Mouse (Mus musculus): Measurements from ENCODE around the gene Ccdc141. TPM values are rescaled to one million over a fixed set of nuclear protein-coding genes. Genes with fewer than 3 reads are reported as not detected.

Ccdc141 gene
- polyA plus RNA-seq, 1 experiment from 2014 or later, result 14.9 TPM

- Histone ChIP-seq H3K27ac (no peak overlapping the region), H3K36me3 (no peaks in the 10 kb centered on the region), H3K4me2 (replicated peaks) (no peak overlapping the region), H3K4me3 (no peak overlapping the region), H3K4me1 (no peaks in the 10 kb centered on the region), H3K9ac (no peak overlapping the region), H3K9me3 (no peaks in the 10 kb centered on the region), H3K27me3 (no peaks in the 10 kb centered on the region)
- 81% methylated on average over 3 of the region's 3 CpGs for WGBS
- ATAC-seq (ENCODE audit: insufficient number of reproducible peaks, insufficient read depth, low FRiP score, low TSS enrichment), result no peak
Measured at GRCm38 (mm10) chr2:77162135-77162534, 8.3 kb downstream of the Ccdc141 start.

GRCm38 (mm10) chr2:77157546-77157945 lies 12.9 kb downstream of the Ccdc141 start:
- H3K4me2 ChIP-seq (replicated peaks), result no peak overlapping the region
- no peaks in the 10 kb centered on the region for H3K4me1 ChIP-seq
- 87% methylated on average over 4 of the region's 4 CpGs for WGBS
- H3K27me3 ChIP-seq, result no peaks in the 10 kb centered on the region
- H3K27ac ChIP-seq, result no peak overlapping the region
- no peak overlapping the region for H3K4me3 ChIP-seq
- no peaks in the 10 kb centered on the region for H3K36me3 ChIP-seq
- H3K9ac ChIP-seq, result no peak overlapping the region
- H3K9me3 ChIP-seq, result no peaks in the 10 kb centered on the region
- ATAC-seq (ENCODE audit: insufficient number of reproducible peaks, insufficient read depth, low FRiP score, low TSS enrichment), result no peak

DNA sequence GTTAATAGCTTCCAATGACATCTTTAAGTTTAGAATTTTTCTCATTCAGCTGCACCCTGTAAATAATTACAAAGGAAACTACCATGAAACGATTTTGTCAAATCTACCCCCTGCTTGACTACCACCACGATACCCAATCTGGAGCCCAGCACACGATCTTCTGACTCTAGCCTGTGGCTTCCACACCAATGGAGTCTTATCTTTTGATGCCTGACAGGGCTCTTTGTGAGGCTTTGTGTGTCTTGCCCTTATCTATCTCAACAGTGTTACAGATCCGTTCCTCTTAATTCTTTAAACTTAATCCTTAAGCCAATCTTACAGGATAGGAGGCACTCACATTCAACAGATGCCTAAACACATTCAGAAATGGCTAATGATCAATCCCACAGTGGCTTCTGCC lies 16.4 kb downstream of the Ccdc141 start:
- no peak for ATAC-seq (ENCODE audit: insufficient number of reproducible peaks, insufficient read depth, low FRiP score, low TSS enrichment)
- no peak overlapping the region for H3K9ac ChIP-seq

GRCm38 (mm10) chr2:77151255-77151654 lies 19.2 kb downstream of the Ccdc141 start:
- H3K9ac ChIP-seq, result no peak overlapping the region
- no peak for ATAC-seq (ENCODE audit: insufficient number of reproducible peaks, insufficient read depth, low FRiP score, low TSS enrichment)
- H3K27me3 ChIP-seq, result no peaks in the 10 kb centered on the region
- H3K4me1 ChIP-seq, result 0 out of 2 replicates have a peak, but pooled peaks cover under 1% of the 10 kb centered on the region
- H3K4me3 ChIP-seq, result no peak overlapping the region
- H3K4me2 ChIP-seq (replicated peaks), result no peak overlapping the region
- no peaks in the 10 kb centered on the region for H3K36me3 ChIP-seq
- no peak overlapping the region for H3K27ac ChIP-seq
- H3K9me3 ChIP-seq, result no peaks in the 10 kb centered on the region
- 87% methylated on average over 8 of the region's 8 CpGs for WGBS

More for the DNA sequence above, 16.4 kb downstream of the Ccdc141 start:
- Histone ChIP-seq H3K9me3 (no peaks in the 10 kb centered on the region), H3K27ac (no peak overlapping the region), H3K4me2 (replicated peaks) (no peak overlapping the region), H3K27me3 (no peaks in the 10 kb centered on the region), H3K36me3 (no peaks in the 10 kb centered on the region), H3K4me1 (no peaks in the 10 kb centered on the region), H3K4me3 (no peak overlapping the region)
- 78% methylated on average over 4 of the region's 4 CpGs for WGBS

GRCm38 (mm10) chr2:77149576-77149975 lies 20.9 kb downstream of the Ccdc141 start:
- 64% methylated on average over 2 of the region's 2 CpGs for WGBS
- no peak for ATAC-seq (ENCODE audit: insufficient number of reproducible peaks, insufficient read depth, low FRiP score, low TSS enrichment)

DNA sequence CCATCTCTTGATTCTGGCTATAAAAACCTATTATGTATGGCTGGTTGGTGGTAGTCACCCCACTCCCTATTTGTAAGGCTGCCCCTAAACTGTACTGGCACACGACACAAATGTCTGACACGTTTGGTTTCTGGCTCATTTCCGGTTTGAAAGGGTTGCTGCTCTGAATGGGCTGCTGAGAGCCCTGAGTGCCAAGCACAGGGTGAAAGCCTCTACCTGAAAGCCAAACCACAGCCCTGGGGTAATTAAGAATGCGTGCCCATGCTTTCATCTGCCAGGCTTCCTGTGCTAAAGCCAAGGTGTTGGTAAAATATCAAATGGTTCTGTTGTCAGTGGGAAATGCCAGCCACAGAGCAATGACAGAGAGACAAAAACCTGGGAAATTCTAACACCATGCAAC lies 22.2 kb downstream of the Ccdc141 start:
- no peak overlapping the region for H3K4me2 ChIP-seq (replicated peaks)
- WGBS, result 58% methylated on average over 4 of the region's 4 CpGs

More at GRCm38 (mm10) chr2:77149576-77149975, 20.9 kb downstream of the Ccdc141 start:
- no peaks in the 10 kb centered on the region for H3K36me3 ChIP-seq
- H3K4me3 ChIP-seq, result no peak overlapping the region
- H3K27me3 ChIP-seq, result no peaks in the 10 kb centered on the region
- H3K4me2 ChIP-seq (replicated peaks), result no peak overlapping the region
- H3K9ac ChIP-seq, result no peak overlapping the region
- H3K27ac ChIP-seq, result no peak overlapping the region
- H3K4me1 ChIP-seq, result 0 out of 2 replicates have a peak, but pooled peaks cover 3% of the 10 kb centered on the region
- H3K9me3 ChIP-seq, result no peaks in the 10 kb centered on the region

GRCm38 (mm10) chr2:77146968-77147367 lies 23.5 kb downstream of the Ccdc141 start:
- no peaks in the 10 kb centered on the region for H3K36me3 ChIP-seq
- H3K27me3 ChIP-seq, result no peaks in the 10 kb centered on the region
- no peak overlapping the region for H3K27ac ChIP-seq
- H3K4me1 ChIP-seq, result 0 out of 2 replicates have a peak, but pooled peaks cover 3% of the 10 kb centered on the region
- WGBS, result 69% methylated on average over 2 of the region's 2 CpGs
- no peak overlapping the region for H3K9ac ChIP-seq
- H3K4me2 ChIP-seq (replicated peaks), result no peak overlapping the region
- ATAC-seq (ENCODE audit: insufficient number of reproducible peaks, insufficient read depth, low FRiP score, low TSS enrichment), result no peak
- no peaks in the 10 kb centered on the region for H3K9me3 ChIP-seq
- H3K4me3 ChIP-seq, result no peak overlapping the region

More for the DNA sequence above, 22.2 kb downstream of the Ccdc141 start:
- H3K9me3 ChIP-seq, result no peaks in the 10 kb centered on the region
- H3K9ac ChIP-seq, result no peak overlapping the region
- no peak for ATAC-seq (ENCODE audit: insufficient number of reproducible peaks, insufficient read depth, low FRiP score, low TSS enrichment)
- H3K4me3 ChIP-seq, result no peak overlapping the region
- no peaks in the 10 kb centered on the region for H3K27me3 ChIP-seq
- H3K4me1 ChIP-seq, result 0 out of 2 replicates have a peak, but pooled peaks cover 3% of the 10 kb centered on the region
- H3K36me3 ChIP-seq, result no peaks in the 10 kb centered on the region
- H3K27ac ChIP-seq, result no peak overlapping the region

DNA sequence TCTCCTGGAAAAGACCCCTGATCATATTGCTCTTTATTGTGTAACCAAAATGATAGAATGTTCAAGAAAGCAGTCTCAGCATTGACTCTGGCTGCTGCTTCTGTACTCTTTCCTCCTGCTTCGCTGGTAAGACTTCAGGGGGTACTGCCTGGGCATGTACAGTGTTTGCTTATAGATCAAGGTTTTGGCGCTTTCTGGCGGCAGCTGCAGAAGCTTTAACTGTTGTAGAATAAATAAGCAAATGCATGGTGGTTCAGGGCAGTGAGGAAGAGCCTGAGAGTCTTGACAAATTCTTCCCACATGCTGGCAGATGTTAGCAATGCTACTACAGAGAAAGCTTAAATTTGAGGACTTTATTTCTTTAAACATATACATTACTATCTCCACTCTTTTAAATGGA lies 24.1 kb downstream of the Ccdc141 start:
- Histone ChIP-seq H3K27me3 (no peaks in the 10 kb centered on the region), H3K4me3 (no peak overlapping the region), H3K9me3 (no peaks in the 10 kb centered on the region), H3K4me1 (0 out of 2 replicates have a peak, but pooled peaks cover 3% of the 10 kb centered on the region), H3K4me2 (replicated peaks) (no peak overlapping the region), H3K9ac (no peak overlapping the region), H3K36me3 (no peaks in the 10 kb centered on the region), H3K27ac (no peak overlapping the region)
- WGBS, result 51% methylated on average over 3 of the region's 3 CpGs
- no peak for ATAC-seq (ENCODE audit: insufficient number of reproducible peaks, insufficient read depth, low FRiP score, low TSS enrichment)

DNA sequence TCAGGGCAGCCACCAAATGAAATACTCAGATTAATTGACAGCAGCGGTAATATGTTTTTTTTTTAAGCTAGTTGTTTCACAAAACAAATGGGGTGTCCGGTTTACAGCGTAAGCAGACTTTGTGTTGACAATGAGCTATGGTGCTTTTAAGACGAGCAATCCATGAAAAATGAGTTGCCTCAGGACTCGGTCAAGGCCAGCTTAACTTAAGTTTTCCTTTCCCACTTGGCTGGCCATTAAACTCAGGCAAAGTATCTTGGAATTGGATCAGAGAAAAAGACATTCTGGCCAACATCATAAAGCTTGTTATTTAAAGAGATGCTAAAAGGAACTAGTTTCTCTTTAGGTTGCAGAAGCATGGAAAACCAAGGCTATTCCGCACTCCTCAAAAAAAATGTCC lies 26.9 kb downstream of the Ccdc141 start:
- Histone ChIP-seq H3K4me3 (no peak overlapping the region), H3K9me3 (no peaks in the 10 kb centered on the region), H3K4me2 (replicated peaks) (no peak overlapping the region), H3K9ac (no peak overlapping the region), H3K27ac (no peak overlapping the region), H3K27me3 (no peaks in the 10 kb centered on the region), H3K36me3 (no peaks in the 10 kb centered on the region), H3K4me1 (0 out of 2 replicates have a peak, but pooled peaks cover 3% of the 10 kb centered on the region)
- no peak for ATAC-seq (ENCODE audit: insufficient number of reproducible peaks, insufficient read depth, low FRiP score, low TSS enrichment)
- 65% methylated on average over 6 of the region's 6 CpGs for WGBS

DNA sequence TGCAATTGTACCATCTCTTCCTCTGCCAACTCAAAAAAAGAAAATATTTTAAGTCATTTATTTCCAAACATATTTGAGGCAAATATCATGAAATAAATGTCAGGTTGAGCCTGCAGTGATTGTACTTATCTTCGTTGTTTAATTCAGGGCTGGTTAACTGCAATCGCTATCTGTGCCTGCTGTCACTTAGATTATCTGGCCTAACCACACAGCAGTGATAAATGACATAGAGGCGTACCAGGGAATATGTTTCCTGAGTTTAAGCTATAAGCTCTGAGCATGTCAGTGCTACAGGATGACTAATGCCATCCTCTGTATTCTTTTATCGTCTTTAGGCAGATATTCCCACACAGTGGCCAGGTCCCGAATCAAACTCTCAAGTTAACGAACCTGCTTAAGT lies 31.6 kb downstream of the Ccdc141 start:
- WGBS, result 92% methylated on average over 6 of the region's 6 CpGs
- Histone ChIP-seq H3K27ac (no peak overlapping the region), H3K9me3 (no peaks in the 10 kb centered on the region), H3K36me3 (no peaks in the 10 kb centered on the region), H3K27me3 (no peaks in the 10 kb centered on the region), H3K9ac (no peak overlapping the region), H3K4me3 (no peak overlapping the region), H3K4me1 (no peaks in the 10 kb centered on the region), H3K4me2 (replicated peaks) (no peak overlapping the region)
- ATAC-seq (ENCODE audit: insufficient number of reproducible peaks, insufficient read depth, low FRiP score, low TSS enrichment), result no peak

DNA sequence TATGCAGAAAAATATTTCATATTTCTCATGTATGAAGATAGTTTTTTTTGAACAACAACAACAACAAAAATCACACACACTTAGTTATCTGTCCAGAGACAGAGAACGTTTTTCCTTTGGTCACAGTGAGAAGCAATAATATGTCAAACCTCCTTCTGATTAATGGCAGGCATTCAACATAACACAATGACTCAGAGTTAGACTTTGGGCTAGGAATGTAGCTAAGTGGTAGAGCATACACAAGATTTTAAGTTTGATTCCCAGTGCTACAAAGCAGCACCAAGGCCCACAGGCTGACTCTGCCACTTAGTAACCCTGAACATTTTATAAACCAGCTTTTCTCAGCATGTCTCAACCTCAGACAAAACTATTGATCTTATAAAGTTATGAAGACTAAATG lies 35.5 kb downstream of the Ccdc141 start:
- Histone ChIP-seq H3K4me1 (no peaks in the 10 kb centered on the region), H3K27ac (no peak overlapping the region), H3K4me3 (no peak overlapping the region), H3K9me3 (no peaks in the 10 kb centered on the region), H3K4me2 (replicated peaks) (no peak overlapping the region), H3K36me3 (no peaks in the 10 kb centered on the region), H3K9ac (no peak overlapping the region), H3K27me3 (no peaks in the 10 kb centered on the region)
- WGBS, result 67% methylated on average over 1 of the region's 1 CpGs
- no peak for ATAC-seq (ENCODE audit: insufficient number of reproducible peaks, insufficient read depth, low FRiP score, low TSS enrichment)

GRCm38 (mm10) chr2:77133407-77133806 lies 37.0 kb downstream of the Ccdc141 start:
- H3K4me1 ChIP-seq, result no peaks in the 10 kb centered on the region
- 94% methylated on average over 1 of the region's 1 CpGs for WGBS
- H3K27me3 ChIP-seq, result no peaks in the 10 kb centered on the region
- H3K27ac ChIP-seq, result no peak overlapping the region
- no peak overlapping the region for H3K9ac ChIP-seq
- no peak overlapping the region for H3K4me3 ChIP-seq
- no peak for ATAC-seq (ENCODE audit: insufficient number of reproducible peaks, insufficient read depth, low FRiP score, low TSS enrichment)
- no peaks in the 10 kb centered on the region for H3K36me3 ChIP-seq
- no peaks in the 10 kb centered on the region for H3K9me3 ChIP-seq
- no peak overlapping the region for H3K4me2 ChIP-seq (replicated peaks)

DNA sequence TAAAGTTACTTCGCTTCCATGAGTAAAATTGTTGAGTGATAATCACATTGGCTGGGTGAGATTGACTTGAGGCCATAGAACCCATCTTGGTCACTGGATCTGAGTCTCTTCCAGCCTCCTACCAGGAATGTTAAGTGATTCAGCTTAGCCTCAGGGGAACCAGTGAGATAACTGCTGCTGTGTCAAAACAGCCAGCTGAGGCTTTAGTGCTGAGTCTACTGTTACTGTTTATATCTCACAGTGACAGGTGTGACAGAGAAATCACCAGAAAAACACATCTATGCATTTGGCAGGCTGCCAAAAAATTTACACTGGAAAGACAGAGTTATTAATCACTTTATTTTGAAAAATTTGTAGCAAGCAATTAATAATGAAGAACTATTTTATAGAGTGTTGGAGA lies 43.5 kb downstream of the Ccdc141 start:
- no peaks in the 10 kb centered on the region for H3K36me3 ChIP-seq
- H3K4me3 ChIP-seq, result no peak overlapping the region
- no peaks in the 10 kb centered on the region for H3K4me1 ChIP-seq
- 85% methylated on average over 1 of the region's 1 CpGs for WGBS
- H3K4me2 ChIP-seq (replicated peaks), result no peak overlapping the region
- H3K9me3 ChIP-seq, result no peaks in the 10 kb centered on the region
- no peak for ATAC-seq (ENCODE audit: insufficient number of reproducible peaks, insufficient read depth, low FRiP score, low TSS enrichment)
- H3K9ac ChIP-seq, result no peak overlapping the region
- no peaks in the 10 kb centered on the region for H3K27me3 ChIP-seq
- H3K27ac ChIP-seq, result no peak overlapping the region

All from embryonic facial prominence, embryonic 12.5 days (tissue).